Comparison of ENCODE assay signal across 8 mouse cellular contexts in the genomic region with DNA sequence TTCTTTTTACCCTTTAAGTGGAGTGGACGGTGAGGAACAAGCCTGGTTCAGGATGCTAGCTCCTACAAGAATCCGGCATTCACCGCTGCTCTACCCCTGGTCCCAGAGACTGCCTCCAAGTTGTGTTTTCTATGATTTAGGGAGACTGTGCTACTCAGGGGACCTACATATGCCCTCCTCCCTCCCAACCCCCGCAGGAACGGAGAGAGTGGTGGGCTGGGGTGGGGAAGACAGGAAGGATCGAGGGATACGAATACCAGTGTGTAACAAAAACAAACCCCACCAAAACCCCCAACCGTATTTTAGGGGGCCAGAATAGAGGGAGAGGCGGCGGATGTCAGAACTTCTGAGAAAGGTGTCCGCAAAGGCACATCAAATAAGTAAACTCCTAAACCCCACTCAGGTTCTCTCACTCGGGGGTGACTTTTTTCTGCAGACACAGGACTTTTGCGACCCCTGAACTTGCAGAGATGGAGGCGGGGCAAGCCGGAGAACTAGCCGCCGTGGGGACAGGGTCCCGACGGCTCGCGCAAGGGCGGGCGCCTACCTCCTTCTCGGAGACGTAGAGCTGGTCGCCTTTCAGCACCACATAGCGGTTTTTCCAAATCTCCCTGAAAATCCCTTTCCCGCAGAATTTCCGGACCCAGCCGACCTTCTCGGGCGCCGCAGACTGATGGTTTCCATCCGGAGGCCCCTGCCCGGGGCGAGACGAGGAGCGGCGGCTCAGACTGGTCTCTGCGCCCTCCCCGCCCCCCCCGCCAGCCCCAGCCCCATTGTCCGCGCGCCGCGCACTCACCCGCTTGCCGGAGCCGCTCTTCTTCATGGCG. TPM values are rescaled to one million over a fixed set of nuclear protein-coding genes. Genes with fewer than 3 reads are reported as not detected.
DNase-seq lines count a peak whose midpoint lies in the region; ATAC-seq lines count a peak whose summit lies in the region.

No protein-coding gene starts in this region.

- under 1% methylated on average over 40 of the region's 51 CpGs for WGBS in forebrain, embryonic 16.5 days
- under 1% methylated on average over 41 of the region's 51 CpGs for WGBS in midbrain, embryonic 16.5 days

- peak overlapping the region; percentile 69 for H3K4me2 ChIP-seq in forebrain, embryonic 16.5 days (ENCODE audit: low read length)
- H3K4me2 ChIP-seq in midbrain, embryonic 16.5 days (ENCODE audit: low read length), result peak overlapping the region; percentile 84

- H3K9me3 ChIP-seq in forebrain, embryonic 16.5 days (ENCODE audit: control insufficient read depth, low read length), result no peaks in the 10 kb centered on the region
- no peaks in the 10 kb centered on the region for H3K9me3 ChIP-seq in midbrain, embryonic 16.5 days (replicated peaks; ENCODE audit: control insufficient read depth, low read length, poor library complexity, severe bottlenecking)

- H3K4me1 ChIP-seq in forebrain, embryonic 16.5 days (replicated peaks; ENCODE audit: control insufficient read depth, insufficient read depth, low read length), result peaks cover 39% of the 10 kb centered on the region
- peaks cover 40% of the 10 kb centered on the region for H3K4me1 ChIP-seq in midbrain, embryonic 16.5 days (ENCODE audit: control insufficient read depth, insufficient read depth, low read length)

- no peaks in the 10 kb centered on the region for H3K27me3 ChIP-seq in forebrain, embryonic 16.5 days (replicated peaks; ENCODE audit: control insufficient read depth, insufficient read depth, low read length)
- H3K27me3 ChIP-seq in midbrain, embryonic 16.5 days (ENCODE audit: control insufficient read depth, insufficient read depth, low read depth, low read length), result no peaks in the 10 kb centered on the region

- H3K27ac ChIP-seq in forebrain, embryonic 16.5 days (ENCODE audit: low read length), result peak overlapping the region; percentile 98
- peak overlapping the region; percentile 98 for H3K27ac ChIP-seq in midbrain, embryonic 16.5 days (ENCODE audit: low read length)

- peak; percentile 66 for ATAC-seq in forebrain, embryonic 16.5 days
- peak; percentile 68 for ATAC-seq in midbrain, embryonic 16.5 days
- no peak for ATAC-seq in activated CD4-positive, CD25-positive, alpha-beta regulatory T cell, adult 4 months

- peaks cover 18% of the 10 kb centered on the region for H3K36me3 ChIP-seq in forebrain, embryonic 16.5 days (ENCODE audit: control insufficient read depth, insufficient read depth)
- peaks cover 10% of the 10 kb centered on the region for H3K36me3 ChIP-seq in midbrain, embryonic 16.5 days (ENCODE audit: control insufficient read depth, insufficient read depth, low read length)

- H3K4me3 ChIP-seq in forebrain, embryonic 16.5 days (replicated peaks; ENCODE audit: low read length), result peak overlapping the region; percentile 81
- H3K4me3 ChIP-seq in midbrain, embryonic 16.5 days (ENCODE audit: low read depth, low read length), result peak overlapping the region; percentile 80

- peak overlapping the region; percentile 99 for H3K9ac ChIP-seq in forebrain, embryonic 16.5 days (replicated peaks; ENCODE audit: low read depth, low read length)
- peak overlapping the region; percentile 96 for H3K9ac ChIP-seq in midbrain, embryonic 16.5 days (ENCODE audit: low read depth, low read length)

- DNase-seq in adrenal gland, postnatal 14 days, result peak; percentile 59
- no peak for DNase-seq in adrenal gland, adult 8-10 months
- DNase-seq in urinary bladder, postnatal 14 days (ENCODE audit: low spot score), result peak; percentile 21
- DNase-seq in urinary bladder, adult 18-20 months (ENCODE audit: low spot score in 2 of 2), result no peak
- peak; percentile 68 for DNase-seq in kidney, postnatal 10 days

RNA-seq across cellular contexts. Expression of gene Plekho1, which starts 0.6 kb away (rescaled TPM):
- 29.4 and 47.2 TPM in 2 replicates for total RNA-seq in adrenal gland, postnatal 14 days (2021)
- total RNA-seq in adrenal gland, adult 8-10 months (2022), result 10 to 100 TPM; 16.8 to 33.6 (median 28.7) TPM
- 71.4 and 74.9 TPM in 2 replicates for polyA plus RNA-seq in forebrain, embryonic 16.5 days (2015; fragmentation: Nextera tagmentation; extraction: Ambion mirVana)
- polyA plus RNA-seq in midbrain, embryonic 16.5 days (2015; fragmentation: Nextera tagmentation; extraction: Ambion mirVana), result 46.1 and 54.6 TPM in 2 replicates
- polyA plus RNA-seq in activated CD4-positive, CD25-positive, alpha-beta regulatory T cell, adult 4 months (2017; shearing (Covaris generic)), result 10 to 100 TPM in 1 of 2 experiments, 1 to 10 TPM in 1; 7.5 to 12.8 TPM

Comparison
In these comparisons a context has a peak if more than half of its experiments do, and no peak if none do; other contexts are left out.
1. DNase-seq: peak in adrenal gland, postnatal 14 days (single experiment), urinary bladder, postnatal 14 days (single experiment) and kidney, postnatal 10 days (single experiment); none in adrenal gland, adult 8-10 months (single experiment) and urinary bladder, adult 18-20 months (0 of 2).